Mouse (Mus musculus): Measurements from ENCODE around the gene Krt222. TPM values are rescaled to one million over a fixed set of nuclear protein-coding genes. Genes with fewer than 3 reads are reported as not detected.

Krt222 gene
- total RNA-seq, 2 experiments from 2014 or later: 31.1 to 32.0 TPM

DNA sequence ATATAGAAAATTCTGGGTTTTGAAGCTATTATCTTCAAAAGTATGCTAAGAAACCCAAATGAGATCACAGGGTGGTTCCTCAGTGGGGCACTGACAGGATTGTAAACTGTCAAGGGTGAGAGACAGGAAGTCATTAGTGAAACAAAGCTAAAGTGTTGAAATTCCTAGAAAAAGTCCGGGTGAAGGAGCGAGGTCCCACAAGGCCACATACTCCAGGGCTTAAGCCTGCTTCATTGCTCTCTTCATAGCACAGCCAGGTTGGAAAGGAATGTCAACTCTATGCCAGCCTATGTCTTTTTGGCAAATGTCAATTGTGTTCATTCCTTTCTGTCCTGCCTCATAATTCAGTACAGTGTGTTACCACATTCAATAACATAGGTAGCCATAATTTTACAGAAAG is 36.4 kb downstream of the Krt222 start:
- no peak for DNase-seq (ENCODE audit: extremely low spot score in 1 of 2, low spot score in 2 of 2)
- intact Hi-C loops (cut with DNase I): no loop called here
- no peak overlapping the region for H3K27ac ChIP-seq
- no peak for TF ChIP-seq CTCF (IDR thresholded peaks at IDR 0.05)
- no peak overlapping the region for H3K4me3 ChIP-seq

DNA sequence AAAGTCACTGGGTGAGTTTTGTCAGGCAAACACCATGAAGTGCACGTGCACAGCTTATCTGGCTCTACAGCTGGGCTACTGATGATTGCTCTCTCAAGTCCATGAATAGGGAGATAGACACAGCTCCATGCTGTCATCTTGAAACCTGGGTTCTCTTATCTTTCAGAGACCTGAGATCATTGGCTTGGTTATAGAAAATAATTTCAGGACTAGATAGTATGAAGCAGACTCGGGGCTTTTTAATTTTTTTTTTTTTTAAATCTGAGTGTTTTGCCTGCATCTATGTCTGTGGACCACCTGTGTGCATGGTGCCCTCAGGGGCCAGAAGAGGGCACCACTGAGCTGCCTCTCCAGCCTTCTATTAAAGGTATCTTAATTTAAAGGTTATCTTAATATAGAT is 36.9 kb downstream of the Krt222 start:
- Histone ChIP-seq H3K4me3 (no peak overlapping the region), H3K27ac (no peak overlapping the region)
- peak; percentile 68 for TF ChIP-seq CTCF (IDR thresholded peaks at IDR 0.05)
- no peak for DNase-seq (ENCODE audit: extremely low spot score in 1 of 2, low spot score in 2 of 2)
- intact Hi-C loops (cut with DNase I): no loop called here

DNA sequence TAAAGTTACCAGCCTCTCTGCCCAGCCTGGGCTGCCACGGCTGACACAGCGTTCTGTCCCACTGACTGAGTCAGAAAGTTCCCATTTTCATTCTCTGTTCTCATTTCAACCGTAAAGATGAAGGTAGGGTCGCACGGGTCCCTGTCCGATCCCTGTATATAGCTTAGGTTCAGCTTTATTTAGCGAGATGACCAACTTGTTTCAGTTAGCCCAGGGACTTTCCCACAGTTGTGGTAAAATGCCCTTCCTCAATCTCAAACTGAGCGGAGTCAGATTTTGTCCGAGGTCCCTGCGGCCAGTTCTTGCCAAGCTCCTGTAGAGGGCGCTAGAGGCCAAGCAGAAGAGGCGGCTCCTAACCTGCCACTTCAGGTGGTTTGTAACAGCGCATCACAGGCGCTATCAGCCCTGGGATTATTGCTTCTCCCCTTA is 54.7 kb downstream of the Krt222 start:
- H3K27ac ChIP-seq: no peak overlapping the region
- H3K4me3 ChIP-seq: no peak overlapping the region
- TF ChIP-seq CTCF (IDR thresholded peaks at IDR 0.05): peak; percentile 80
- DNase-seq (ENCODE audit: extremely low spot score in 1 of 2, low spot score in 2 of 2): peak; percentile 50 to 53
- intact Hi-C loops (cut with DNase I): loop anchor here (2.0 to 5.0 kb wide), 3 partner anchors 103 to 173 kb away; no protein-coding TSS in a partner anchor

DNA sequence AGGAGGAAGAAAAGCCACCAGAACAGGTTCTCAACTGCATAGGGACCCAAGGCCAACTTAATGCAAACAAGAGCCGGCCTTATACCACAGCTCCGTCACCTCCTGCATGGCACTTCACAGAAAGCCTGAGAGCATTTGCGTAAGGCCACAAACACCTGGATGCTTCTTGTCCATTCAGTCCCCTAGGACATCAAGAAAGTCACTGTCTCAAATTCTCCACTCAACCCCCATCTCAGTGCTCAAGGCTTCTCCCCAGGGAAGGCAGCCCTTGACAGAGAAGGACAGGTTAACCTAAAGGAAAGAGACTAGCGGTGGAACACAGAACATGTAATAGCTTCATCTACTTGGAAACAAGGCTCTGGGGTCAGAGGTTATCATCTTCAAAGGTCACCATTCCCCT is 56.5 kb downstream of the Krt222 start:
- no peak for DNase-seq (ENCODE audit: extremely low spot score in 1 of 2, low spot score in 2 of 2)
- Histone ChIP-seq H3K4me3 (no peak overlapping the region), H3K27ac (no peak overlapping the region)
- intact Hi-C loops (cut with DNase I): loop anchor here (5.0 kb wide), 2 partner anchors 105 to 175 kb away; no protein-coding TSS in a partner anchor
- TF ChIP-seq CTCF (IDR thresholded peaks at IDR 0.05): no peak

DNA sequence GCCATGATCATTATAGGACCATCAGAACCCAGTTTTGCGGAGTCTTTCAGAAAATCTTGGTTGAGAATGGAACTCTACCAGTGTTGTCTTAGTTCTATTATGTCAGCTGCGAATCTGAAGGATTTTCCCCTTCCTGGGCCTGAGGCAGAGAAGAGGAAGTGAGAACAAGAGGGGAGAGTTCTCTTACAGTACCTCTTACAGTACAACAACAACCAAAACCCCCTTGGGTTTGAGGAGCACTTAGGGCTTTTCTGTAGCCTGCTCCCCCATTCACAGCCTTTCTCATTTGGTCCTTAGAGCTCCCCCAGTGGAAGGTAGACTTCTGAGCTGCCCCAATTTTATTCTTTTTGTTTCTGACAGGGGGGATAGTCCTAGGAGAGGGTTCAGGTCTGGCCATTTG is 57.0 kb downstream of the Krt222 start:
- no peak; the same call in none of the 2 replicates for TF ChIP-seq CTCF (IDR thresholded peaks at IDR 0.05)
- no peak for DNase-seq (ENCODE audit: extremely low spot score in 1 of 2, low spot score in 2 of 2)
- intact Hi-C loops (cut with DNase I): loop anchor here (5.0 kb wide), 2 partner anchors 105 to 175 kb away; no protein-coding TSS in a partner anchor
- Histone ChIP-seq H3K4me3 (no peak overlapping the region), H3K27ac (no peak overlapping the region)

Other genes with a start within 250 kb of the Krt222 start
- 1 to 10 TPM in 1 of 2 experiments, under 1 TPM in 1; 0.66 to 1.0 TPM for gene Top2a, start 219.9 kb downstream of the Krt222 start, total RNA-seq (2021)
- gene Igfbp4, start 202.8 kb downstream of the Krt222 start, total RNA-seq (2021): 10 to 100 TPM; 82.8 to 88.7 TPM
- 1 to 10 TPM in 1 of 2 experiments, under 1 TPM in 1; 0.19 to 1.1 TPM for gene Tns4, start 154.8 kb downstream of the Krt222 start, total RNA-seq (2021)
- gene Ccr7, start 89.0 kb downstream of the Krt222 start, total RNA-seq (2021): not detected
- 10 to 100 TPM; 60.1 to 61.1 TPM for gene Smarce1, start 13.1 kb downstream of the Krt222 start, total RNA-seq (2021)
- not detected for gene Krt24, start 41.2 kb upstream of the Krt222 start, total RNA-seq (2021)
- not detected for gene Krt25, start 78.9 kb upstream of the Krt222 start, total RNA-seq (2021)
- gene Krt26, start 93.9 kb upstream of the Krt222 start, total RNA-seq (2021): not detected
- not detected for gene Krt27, start 107.0 kb upstream of the Krt222 start, total RNA-seq (2021)
- not detected for gene Krt28, start 130.8 kb upstream of the Krt222 start, total RNA-seq (2021)
- 10 to 100 TPM in 1 of 2 experiments, 1 to 10 TPM in 1; 9.6 to 10.1 TPM for gene Krt10, start 145.3 kb upstream of the Krt222 start, total RNA-seq (2021)
- 10 to 100 TPM in 1 of 2 experiments, 1 to 10 TPM in 1; 8.7 to 11.6 TPM for gene Krt12, start 178.2 kb upstream of the Krt222 start, total RNA-seq (2021)
- not detected for gene Krt20, start 194.1 kb upstream of the Krt222 start, total RNA-seq (2021)
- not detected for gene Krt23, start 249.1 kb upstream of the Krt222 start, total RNA-seq (2021)

Data from left cerebral cortex, adult 2 months (tissue).